Mouse (Mus musculus) hindbrain, embryonic 10.5 days (tissue): ENCODE measurements around the gene Arhgdia. TPM values are rescaled to one million over a fixed set of nuclear protein-coding genes. Genes with fewer than 3 reads are reported as not detected.
A peak's percentile ranks its signal among the peaks of the same experiment; 100 is the strongest.

Experiments used
- DNase-seq: peaks from one replicate; pipeline ENCODE4 v3.0.0-alpha.2; 2017; ENCODE audit warnings: low spot score
- H3K27ac ChIP-seq: fragments of 300-500 bp; sonication (generic); 2 replicates; pipeline ENCODE4 v1.5.1; 2016; ENCODE audit warnings: mild to moderate bottlenecking, moderate library complexity
- H3K27me3 ChIP-seq: fragments of 300-500 bp; sonication (generic); 2 replicates; pipeline ENCODE4 v1.6.1; 2016; ENCODE audit warnings: mild to moderate bottlenecking; ENCODE audit not compliant: poor library complexity, insufficient read depth, severe bottlenecking
- H3K36me3 ChIP-seq: fragments of 300-500 bp; sonication (generic); 2 replicates; pipeline ENCODE4 v1.6.1; 2016; ENCODE audit warnings: mild to moderate bottlenecking, moderate library complexity
- H3K4me1 ChIP-seq: fragments of 300-500 bp; sonication (generic); replicated peaks from 2 replicates; pipeline ENCODE4 v1.6.1; 2016; ENCODE audit warnings: mild to moderate bottlenecking
- H3K4me3 ChIP-seq: fragments of 300-500 bp; sonication (generic); 2 replicates; pipeline ENCODE4 v1.5.1; 2016; ENCODE audit warnings: mild to moderate bottlenecking, moderate library complexity
- H3K9me3 ChIP-seq: fragments of 300-500 bp; sonication (generic); 2 replicates; pipeline ENCODE4 v1.6.1; 2016; ENCODE audit warnings: mild to moderate bottlenecking, moderate library complexity
- WGBS: fragments of 180-500 bp; shearing (Covaris S2); methylation state at CpG from one replicate; pipeline ENCODE4 v1.1.7; 2016; 5-methylcytosine and 5-hydroxymethylcytosine counted together
- polyA plus RNA-seq: library from polyadenylated mRNA; unstranded; fragments of >200 nt; fragmentation: Nextera tagmentation; extraction: Ambion mirVana; gene quantifications from 2 replicates; pipeline ENCODE4 v1.2.1, GENCODE M21; 2016

Arhgdia gene
- 799 and 820 TPM in 2 replicates for polyA plus RNA-seq

- H3K9me3 ChIP-seq = peaks cover 4% of the 10 kb centered on the region
- H3K36me3 ChIP-seq = peaks cover 76% of the 10 kb centered on the region
- peak; percentile 90 for DNase-seq
- peak within 1 kb of the TSS; percentile 93 for H3K4me3 ChIP-seq
- no peaks in the 10 kb centered on the region for H3K27me3 ChIP-seq
- WGBS = 5% methylated on average over 75 of the region's 75 CpGs
- H3K27ac ChIP-seq = peak within 1 kb of the TSS; percentile 99
- H3K4me1 ChIP-seq = peaks cover 40% of the 10 kb centered on the region
Observed at GRCm38 (mm10) chr11:120581490-120582267, at the start of gene Arhgdia. Gene Arhgdia (minus strand): TSS chr11:120581624.

- peak overlapping the region; percentile 76 for H3K27ac ChIP-seq
- peak overlapping the region; percentile 96 for H3K4me3 ChIP-seq
Observed at GRCm38 (mm10) chr11:120630401-120630871, 49.0 kb upstream of the Arhgdia start.

GRCm38 (mm10) chr11:120629911-120630310 is 48.5 kb upstream of the Arhgdia start:
- Histone ChIP-seq H3K27me3 (no peaks in the 10 kb centered on the region), H3K27ac (peak overlapping the region; percentile 76), H3K36me3 (peaks cover 41% of the 10 kb centered on the region), H3K4me3 (peak overlapping the region; percentile 96), H3K4me1 (peaks cover 62% of the 10 kb centered on the region), H3K9me3 (no peaks in the 10 kb centered on the region)
- DNase-seq = peak; percentile 19
- 31% methylated on average over 7 of the region's 7 CpGs for WGBS

More at GRCm38 (mm10) chr11:120630401-120630871, 49.0 kb upstream of the Arhgdia start:
- peaks cover 41% of the 10 kb centered on the region for H3K36me3 ChIP-seq
- 32% methylated on average over 5 of the region's 5 CpGs for WGBS
- peaks cover 57% of the 10 kb centered on the region for H3K4me1 ChIP-seq
- H3K9me3 ChIP-seq = no peaks in the 10 kb centered on the region
- H3K27me3 ChIP-seq = no peaks in the 10 kb centered on the region
- no peak for DNase-seq

- Histone ChIP-seq H3K36me3 (peaks cover 41% of the 10 kb centered on the region), H3K27ac (peak overlapping the region; percentile 76), H3K4me3 (peak overlapping the region; percentile 96), H3K4me1 (peaks cover 62% of the 10 kb centered on the region), H3K27me3 (no peaks in the 10 kb centered on the region), H3K9me3 (no peaks in the 10 kb centered on the region)
- DNase-seq = no peak
- WGBS = 75% methylated on average over 23 of the region's 23 CpGs
Observed at GRCm38 (mm10) chr11:120629341-120629730, 47.9 kb upstream of the Arhgdia start.

- DNase-seq = no peak
- Histone ChIP-seq H3K27ac (peak overlapping the region; percentile 76; the same call in 1 of the 2 replicates), H3K4me3 (peak overlapping the region; percentile 96; the same call in 1 of the 2 replicates), H3K27me3 (no peaks in the 10 kb centered on the region), H3K36me3 (peaks cover 41% of the 10 kb centered on the region), H3K4me1 (peaks cover 63% of the 10 kb centered on the region), H3K9me3 (no peaks in the 10 kb centered on the region)
- 96% methylated on average over 23 of the region's 23 CpGs for WGBS
Observed at GRCm38 (mm10) chr11:120628601-120629340, 47.3 kb upstream of the Arhgdia start.

- no peak for DNase-seq
- Histone ChIP-seq H3K36me3 (peaks cover 49% of the 10 kb centered on the region), H3K27ac (no peak overlapping the region), H3K27me3 (no peaks in the 10 kb centered on the region), H3K4me3 (0 out of 2 replicates have a peak overlapping the region, but pooled peaks have one; percentile 6), H3K4me1 (peaks cover 66% of the 10 kb centered on the region), H3K9me3 (no peaks in the 10 kb centered on the region)
- WGBS = 81% methylated on average over 22 of the region's 22 CpGs
Observed at GRCm38 (mm10) chr11:120627468-120628300, 46.3 kb upstream of the Arhgdia start.

- H3K27ac ChIP-seq = no peak overlapping the region
- no peak for DNase-seq
- WGBS = 93% methylated on average over 11 of the region's 11 CpGs
- H3K4me1 ChIP-seq = peaks cover 58% of the 10 kb centered on the region
- H3K27me3 ChIP-seq = no peaks in the 10 kb centered on the region
- H3K4me3 ChIP-seq = 0 out of 2 replicates have a peak overlapping the region, but pooled peaks have one; percentile 16
- no peaks in the 10 kb centered on the region for H3K9me3 ChIP-seq
- peaks cover 56% of the 10 kb centered on the region for H3K36me3 ChIP-seq
Observed at GRCm38 (mm10) chr11:120626785-120627467, 45.5 kb upstream of the Arhgdia start.

- H3K4me1 ChIP-seq = peaks cover 42% of the 10 kb centered on the region
- H3K27me3 ChIP-seq = no peaks in the 10 kb centered on the region
- peak within 1 kb of the TSS; percentile 93 for H3K4me3 ChIP-seq
- DNase-seq = no peak
- WGBS = 22% methylated on average over 5 of the region's 5 CpGs
- no peaks in the 10 kb centered on the region for H3K9me3 ChIP-seq
- H3K36me3 ChIP-seq = peaks cover 72% of the 10 kb centered on the region
- peak within 1 kb of the TSS; percentile 88 for H3K27ac ChIP-seq
Observed at GRCm38 (mm10) chr11:120625152-120625775, 43.8 kb upstream of the Arhgdia start, which contains the start of gene Sirt7. Gene Sirt7 (minus strand): TSS chr11:120625240.

GRCm38 (mm10) chr11:120624680-120625111 is 43.3 kb upstream of the Arhgdia start:
- H3K27ac ChIP-seq = peak overlapping the region; percentile 88
- no peaks in the 10 kb centered on the region for H3K9me3 ChIP-seq
- under 1% methylated on average over 53 of the region's 53 CpGs for WGBS
- peak; percentile 87 for DNase-seq
- peak overlapping the region; percentile 93 for H3K4me3 ChIP-seq
- H3K36me3 ChIP-seq = peaks cover 72% of the 10 kb centered on the region
- peaks cover 36% of the 10 kb centered on the region for H3K4me1 ChIP-seq
- no peaks in the 10 kb centered on the region for H3K27me3 ChIP-seq

- WGBS = 13% methylated on average over 30 of the region's 30 CpGs
Observed at GRCm38 (mm10) chr11:120623961-120624679, 42.7 kb upstream of the Arhgdia start.

GRCm38 (mm10) chr11:120622805-120623204 is 41.4 kb upstream of the Arhgdia start:
- peaks cover 74% of the 10 kb centered on the region for H3K36me3 ChIP-seq
- WGBS = 90% methylated on average over 6 of the region's 6 CpGs
- H3K4me1 ChIP-seq = peaks cover 33% of the 10 kb centered on the region
- DNase-seq = no peak
- no peaks in the 10 kb centered on the region for H3K9me3 ChIP-seq
- no peak overlapping the region for H3K27ac ChIP-seq
- no peaks in the 10 kb centered on the region for H3K27me3 ChIP-seq
- no peak overlapping the region for H3K4me3 ChIP-seq

More at GRCm38 (mm10) chr11:120623961-120624679, 42.7 kb upstream of the Arhgdia start:
- H3K4me3 ChIP-seq = peak overlapping the region; percentile 93
- peaks cover 30% of the 10 kb centered on the region for H3K4me1 ChIP-seq
- DNase-seq = peak; percentile 64
- H3K27ac ChIP-seq = peak overlapping the region; percentile 88
- no peaks in the 10 kb centered on the region for H3K9me3 ChIP-seq
- H3K27me3 ChIP-seq = no peaks in the 10 kb centered on the region
- H3K36me3 ChIP-seq = peaks cover 72% of the 10 kb centered on the region
